Mouse (Mus musculus) lung, embryonic 14.5 days (tissue): ENCODE measurements at regions not wholly inside any gene's neighbourhood (a gene's known extent, or its start where the extent isn't known, plus 50 kb on each side); places are given as distances from the start of the nearest gene placed in this dataset.

Experiments used
- ATAC-seq: fragments of 200-750 bp; cut with Nextera tagmentation; 2 replicates; pipeline ENCODE4 v1.8.0; 2017; ENCODE audit warnings: mild to moderate bottlenecking, moderate TSS enrichment, moderate library complexity; ENCODE audit not compliant: insufficient read depth
- DNase-seq: peaks from one replicate; pipeline ENCODE4 v3.0.0-alpha.2; 2015
- H3K27ac ChIP-seq: fragments of 300-500 bp; sonication (generic); 2 replicates; pipeline ENCODE4 v1.5.1; 2014; ENCODE audit warnings: low read depth, mild to moderate bottlenecking, moderate library complexity
- H3K27me3 ChIP-seq: fragments of 300-500 bp; sonication (generic); 2 replicates; pipeline ENCODE4 v1.6.1; 2014; ENCODE audit warnings: low read length, control low read depth; ENCODE audit not compliant: insufficient read depth
- H3K36me3 ChIP-seq: fragments of 300-500 bp; sonication (generic); 2 replicates; pipeline ENCODE4 v1.6.1; 2014; ENCODE audit warnings: control low read depth; ENCODE audit not compliant: insufficient read depth
- H3K4me1 ChIP-seq: fragments of 300-500 bp; sonication (generic); 2 replicates; pipeline ENCODE4 v1.6.1; 2014; ENCODE audit warnings: antibody characterized with exemption, control low read depth; ENCODE audit not compliant: insufficient read depth
- H3K4me2 ChIP-seq: fragments of 300-500 bp; sonication (generic); 2 replicates; pipeline ENCODE4 v1.6.1; 2014; ENCODE audit warnings: mild to moderate bottlenecking
- H3K4me3 ChIP-seq: fragments of 300-500 bp; sonication (generic); 2 replicates; pipeline ENCODE4 v1.5.1; 2014; ENCODE audit warnings: low read depth, low read length
- H3K9ac ChIP-seq: fragments of 300-500 bp; sonication (generic); 2 replicates; pipeline ENCODE4 v1.6.1; 2014
- H3K9me3 ChIP-seq: fragments of 300-500 bp; sonication (generic); 2 replicates; pipeline ENCODE4 v1.6.1; 2016; ENCODE audit warnings: low read depth, low read length, control low read depth
- CTCF ChIP-seq: IDR thresholded peaks from 2 replicates; pipeline ENCODE4 v1.5.1; 2016; ENCODE audit warnings: antibody characterized with exemption, low read depth
- WGBS: fragments of 180-500 bp; shearing (Covaris S2); extraction: QIAGEN DNeasy Blood & Tissue Kit; methylation state at CpG from one replicate; pipeline ENCODE4 v1.1.7; 2014; 5-methylcytosine and 5-hydroxymethylcytosine counted together

GRCm38 (mm10) chr3:70860909-70861675 lies 853.7 kb downstream of the Otol1 start:
- no peak for TF ChIP-seq CTCF
- H3K27me3 ChIP-seq = no peaks in the 10 kb centered on the region
- ATAC-seq (no peak), DNase-seq (no peak)
- H3K4me2 ChIP-seq = no peak overlapping the region
- 70% methylated on average over 8 of the region's 8 CpGs for WGBS
- H3K4me1 ChIP-seq = no peaks in the 10 kb centered on the region
- no peak overlapping the region for H3K27ac ChIP-seq
- H3K4me3 ChIP-seq = no peak overlapping the region
- H3K9ac ChIP-seq = no peak overlapping the region
- no peaks in the 10 kb centered on the region for H3K9me3 ChIP-seq
- H3K36me3 ChIP-seq = no peaks in the 10 kb centered on the region

DNA sequence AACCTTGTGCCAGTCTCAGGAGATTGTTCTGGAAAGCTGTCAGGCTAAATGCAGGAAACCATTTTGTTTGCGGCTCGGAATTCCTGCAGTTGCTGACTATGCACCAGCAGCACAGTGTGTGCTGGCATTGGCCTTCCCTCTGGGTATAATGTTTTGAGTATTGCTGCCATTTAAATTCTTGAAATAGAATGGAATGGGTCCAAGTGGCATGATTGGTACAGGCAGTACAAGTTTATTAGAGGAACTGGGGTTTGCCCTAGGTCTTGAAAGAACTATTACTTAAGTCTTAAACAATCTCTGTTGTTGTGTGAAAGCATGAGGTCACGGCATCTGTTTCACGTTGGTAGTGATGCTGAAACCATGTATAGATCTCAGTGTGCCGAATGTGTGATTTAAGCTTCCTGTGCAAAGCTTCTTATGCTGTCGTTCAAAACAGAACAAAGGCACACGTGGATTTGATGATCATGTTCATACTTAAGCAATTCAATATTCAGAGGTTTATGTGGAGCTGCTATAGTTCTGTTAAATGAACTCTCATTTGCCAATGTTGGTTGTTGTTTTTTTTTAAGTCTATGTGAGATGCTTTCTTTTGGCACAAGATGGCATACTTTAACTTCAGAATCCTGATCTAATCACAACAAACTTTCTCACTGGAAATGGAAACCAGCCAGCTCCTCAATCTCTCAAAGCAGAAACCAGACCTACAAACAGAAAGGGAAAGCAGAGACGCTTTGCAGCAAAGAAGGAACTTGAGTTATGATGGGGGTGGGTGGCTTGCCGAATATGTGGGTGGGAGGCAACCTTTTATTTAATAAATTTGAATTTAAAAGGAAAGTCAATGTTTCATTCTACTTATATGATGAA lies 866.5 kb downstream of the Otol1 start:
- WGBS = 75% methylated on average over 9 of the region's 9 CpGs
- H3K9ac ChIP-seq = no peak overlapping the region
- H3K4me2 ChIP-seq = no peak overlapping the region
- H3K4me1 ChIP-seq = no peaks in the 10 kb centered on the region
- H3K9me3 ChIP-seq = no peaks in the 10 kb centered on the region
- no peaks in the 10 kb centered on the region for H3K27me3 ChIP-seq
- TF ChIP-seq CTCF = no peak
- no peak overlapping the region for H3K27ac ChIP-seq
- no peaks in the 10 kb centered on the region for H3K36me3 ChIP-seq
- ATAC-seq = no peak
- no peak overlapping the region for H3K4me3 ChIP-seq
- DNase-seq = peak; percentile 50

- H3K9me3 ChIP-seq = no peaks in the 10 kb centered on the region
- no peak overlapping the region for H3K9ac ChIP-seq
- no peaks in the 10 kb centered on the region for H3K27me3 ChIP-seq
- no peak for DNase-seq
- H3K4me1 ChIP-seq = no peaks in the 10 kb centered on the region
- TF ChIP-seq CTCF = no peak
- no peaks in the 10 kb centered on the region for H3K36me3 ChIP-seq
- H3K27ac ChIP-seq = no peak overlapping the region
- no peak overlapping the region for H3K4me3 ChIP-seq
- WGBS = 75% methylated on average over 3 of the region's 3 CpGs
- no peak for ATAC-seq
- no peak overlapping the region for H3K4me2 ChIP-seq
Observed at GRCm38 (mm10) chr3:70874614-70875013, 867.2 kb downstream of the Otol1 start.
